Mouse (Mus musculus) brain, embryonic 14.5 days (tissue): ENCODE measurements at regions not wholly inside any gene's neighbourhood (a gene's known extent, or its start where the extent isn't known, plus 50 kb on each side); places are given as distances from the start of the nearest gene placed in this dataset.

Experiments
- CTCF ChIP-seq: fragments of 200-500 bp; IDR thresholded peaks from 2 replicates; pipeline ENCODE4 v1.5.1; 2012; ENCODE audit warnings: inconsistent platforms, mild to moderate bottlenecking, moderate library complexity, borderline replicate concordance; ENCODE audit not compliant: insufficient read depth, insufficient read length; ENCODE audit errors: extremely low read depth
- POLR2A ChIP-seq: fragments of 200-500 bp; IDR thresholded peaks from 2 replicates; pipeline ENCODE4 v1.6.1; 2012; ENCODE audit warnings: mild to moderate bottlenecking, inconsistent platforms, borderline replicate concordance; ENCODE audit not compliant: poor library complexity, insufficient read depth, insufficient read length, severe bottlenecking; ENCODE audit errors: extremely low read depth

- TF ChIP-seq POLR2A (no peak), CTCF (no peak)
Measured at GRCm38 (mm10) chr1:35702585-35702984, 365.6 kb upstream of the Hs6st1 start.
